Mouse (Mus musculus): ENCODE measurements around the gene Slc39a9. TPM values are rescaled to one million over a fixed set of nuclear protein-coding genes. Genes with fewer than 3 reads are reported as not detected.
A peak's percentile ranks its signal among the peaks of the same experiment; 100 is the strongest.

Gene Slc39a9
- total and polyA plus RNA-seq, 3 experiments: 19.0 to 55.5 (median 22.5) TPM

DNA sequence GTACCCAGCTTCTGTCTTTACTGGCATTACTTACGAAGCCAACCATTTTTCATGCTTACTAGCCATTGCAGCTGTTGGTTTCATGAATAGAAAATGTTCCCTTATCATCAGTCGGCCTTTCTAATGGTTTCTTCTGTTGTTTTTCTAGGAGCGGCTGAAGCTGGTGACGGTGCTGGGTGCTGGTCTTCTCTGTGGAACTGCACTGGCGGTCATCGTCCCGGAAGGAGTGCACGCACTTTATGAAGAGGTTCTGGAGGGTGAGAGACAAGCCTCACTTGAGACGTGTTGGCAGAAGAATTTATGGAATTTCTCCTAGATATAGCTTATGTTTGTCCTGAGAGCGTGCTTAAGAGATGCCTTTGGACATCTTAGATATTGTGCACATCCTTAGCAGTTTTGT lies 18.6 kb downstream of the Slc39a9 start:
- no peak for DNase-seq (ENCODE audit: low spot score)
- H3K27me3 ChIP-seq (ENCODE audit: insufficient read depth, low read length): no peaks in the 10 kb centered on the region
- ATAC-seq (ENCODE audit: extremely low read depth, insufficient number of reproducible peaks, low FRiP score, poor library complexity, severe bottlenecking): no peak
- H3K4me3 ChIP-seq (ENCODE audit: low read depth, low read length): no peak overlapping the region
- TF ChIP-seq GATA2 (IDR thresholded peaks at IDR 0.05; ENCODE audit: borderline replicate concordance, low read depth, low read length) (no peak), CTCF (IDR thresholded peaks at IDR 0.05; ENCODE audit: low read depth, low read length) (no peak), GATA1 (IDR thresholded peaks at IDR 0.05; ENCODE audit: borderline replicate concordance, low read length) (no peak), POLR2AphosphoS5 (IDR thresholded peaks at IDR 0.05; ENCODE audit: insufficient replicate concordance, low read depth, low read length) (no peak), TAL1 (conservative IDR thresholded peaks at IDR 0.05; ENCODE audit: low read depth, low read length) (no peak)
- H3K36me3 ChIP-seq (replicated peaks): peaks cover 68% of the 10 kb centered on the region
- no peaks in the 10 kb centered on the region for H3K9me3 ChIP-seq (replicated peaks)
- peaks cover 4% of the 10 kb centered on the region; the same call in 1 of the 2 replicates for H3K4me1 ChIP-seq (ENCODE audit: insufficient read depth, low read depth, low read length)

DNA sequence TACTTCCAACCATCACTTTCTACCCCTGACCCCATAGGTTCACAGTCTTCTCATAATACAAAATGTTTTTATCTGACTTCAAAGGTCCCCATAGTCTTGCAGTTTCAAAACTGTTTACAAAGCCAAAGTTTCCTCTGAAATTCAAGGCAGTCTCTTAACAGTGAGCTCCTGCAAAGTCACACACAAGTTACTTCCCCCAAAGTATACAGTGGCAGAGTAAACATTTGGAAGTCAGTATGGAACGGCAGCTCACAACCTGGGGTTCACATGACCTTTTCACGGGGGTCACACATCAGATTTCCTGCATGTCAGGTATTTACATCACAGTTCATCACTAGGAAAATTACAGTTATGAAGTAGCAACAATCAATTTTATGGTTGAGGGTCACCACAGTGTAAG lies 20.3 kb downstream of the Slc39a9 start:
- no peak overlapping the region for H3K4me3 ChIP-seq (ENCODE audit: low read depth, low read length)
- peaks cover 2% of the 10 kb centered on the region; the same call in 1 of the 2 replicates for H3K4me1 ChIP-seq (ENCODE audit: insufficient read depth, low read depth, low read length)
- TF ChIP-seq TAL1 (conservative IDR thresholded peaks at IDR 0.05; ENCODE audit: low read depth, low read length): no peak
- TF ChIP-seq CTCF (IDR thresholded peaks at IDR 0.05; ENCODE audit: low read depth, low read length): no peak
- TF ChIP-seq POLR2AphosphoS5 (IDR thresholded peaks at IDR 0.05; ENCODE audit: insufficient replicate concordance, low read depth, low read length): no peak
- TF ChIP-seq GATA2 (IDR thresholded peaks at IDR 0.05; ENCODE audit: borderline replicate concordance, low read depth, low read length): no peak
- no peak for TF ChIP-seq GATA1 (IDR thresholded peaks at IDR 0.05; ENCODE audit: borderline replicate concordance, low read length)
- no peaks in the 10 kb centered on the region for H3K27me3 ChIP-seq (ENCODE audit: insufficient read depth, low read length)
- no peak for DNase-seq (ENCODE audit: low spot score)
- ATAC-seq (ENCODE audit: extremely low read depth, insufficient number of reproducible peaks, low FRiP score, poor library complexity, severe bottlenecking): no peak
- no peaks in the 10 kb centered on the region for H3K9me3 ChIP-seq (replicated peaks)
- peaks cover 77% of the 10 kb centered on the region for H3K36me3 ChIP-seq (replicated peaks)

DNA sequence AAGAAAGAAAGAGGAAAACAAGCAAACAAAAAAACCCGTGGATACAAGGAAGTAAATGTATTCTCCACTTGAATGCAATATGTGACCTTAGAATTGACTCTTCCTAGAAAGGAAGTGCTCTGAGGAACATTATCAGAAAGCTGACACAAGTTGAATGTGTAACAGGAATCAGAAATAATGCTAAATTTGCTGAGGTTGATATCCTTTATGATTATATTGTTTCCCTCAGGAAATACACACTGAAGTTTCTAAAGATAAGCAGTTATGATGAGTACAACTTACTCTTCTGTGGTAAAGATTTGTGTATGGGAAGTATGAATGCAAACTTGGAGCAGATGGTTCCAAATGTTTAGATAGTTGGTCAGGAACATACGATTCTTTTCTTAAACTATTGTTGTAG lies 24.7 kb downstream of the Slc39a9 start:
- Histone ChIP-seq H3K27me3 (ENCODE audit: insufficient read depth, low read length) (no peaks in the 10 kb centered on the region), H3K9me3 (replicated peaks) (no peaks in the 10 kb centered on the region), H3K4me1 (ENCODE audit: insufficient read depth, low read depth, low read length) (peaks cover 2% of the 10 kb centered on the region; the same call in 1 of the 2 replicates), H3K4me3 (ENCODE audit: low read depth, low read length) (no peak overlapping the region), H3K36me3 (replicated peaks) (peaks cover 88% of the 10 kb centered on the region)
- TF ChIP-seq POLR2AphosphoS5 (IDR thresholded peaks at IDR 0.05; ENCODE audit: insufficient replicate concordance, low read depth, low read length) (no peak), GATA1 (IDR thresholded peaks at IDR 0.05; ENCODE audit: borderline replicate concordance, low read length) (no peak), TAL1 (conservative IDR thresholded peaks at IDR 0.05; ENCODE audit: low read depth, low read length) (no peak)
- ATAC-seq (ENCODE audit: extremely low read depth, insufficient number of reproducible peaks, low FRiP score, poor library complexity, severe bottlenecking): no peak
- DNase-seq (ENCODE audit: low spot score): no peak

DNA sequence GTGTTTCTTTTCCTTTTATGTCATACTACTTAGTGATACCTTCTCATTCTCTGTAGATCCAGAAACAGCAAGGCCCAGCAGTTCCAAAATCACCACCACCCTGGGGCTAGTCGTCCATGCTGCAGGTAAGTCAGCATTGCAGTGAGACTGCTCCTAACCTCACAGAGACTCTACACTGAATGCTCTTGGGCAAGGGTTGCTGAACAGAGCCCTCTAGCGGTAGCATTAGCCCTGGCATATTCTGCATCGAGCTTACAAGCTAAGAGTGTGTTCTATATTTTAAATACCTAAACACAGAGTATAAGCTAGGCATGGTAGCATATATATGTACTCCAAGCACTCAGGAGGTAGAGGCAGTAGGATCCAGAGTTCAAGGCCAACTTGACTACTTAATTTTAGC lies 29.5 kb downstream of the Slc39a9 start:
- no peak overlapping the region for H3K4me3 ChIP-seq (ENCODE audit: low read depth, low read length)
- H3K9me3 ChIP-seq (replicated peaks): no peaks in the 10 kb centered on the region
- no peaks in the 10 kb centered on the region for H3K27me3 ChIP-seq (ENCODE audit: insufficient read depth, low read length)
- ATAC-seq (ENCODE audit: extremely low read depth, insufficient number of reproducible peaks, low FRiP score, poor library complexity, severe bottlenecking): no peak; the same call in 1 of the 2 replicates
- peaks cover 85% of the 10 kb centered on the region for H3K36me3 ChIP-seq (replicated peaks)
- H3K4me1 ChIP-seq (ENCODE audit: insufficient read depth, low read depth, low read length): no peaks in the 10 kb centered on the region
- peak; percentile 45 for DNase-seq (ENCODE audit: low spot score)
- peak; percentile 92 for TF ChIP-seq CTCF (IDR thresholded peaks at IDR 0.05; ENCODE audit: low read depth, low read length)
- no peak for TF ChIP-seq POLR2AphosphoS5 (IDR thresholded peaks at IDR 0.05; ENCODE audit: insufficient replicate concordance, low read depth, low read length)
- TF ChIP-seq GATA2 (IDR thresholded peaks at IDR 0.05; ENCODE audit: borderline replicate concordance, low read depth, low read length): no peak
- no peak for TF ChIP-seq GATA1 (IDR thresholded peaks at IDR 0.05; ENCODE audit: borderline replicate concordance, low read length)
- no peak for TF ChIP-seq TAL1 (conservative IDR thresholded peaks at IDR 0.05; ENCODE audit: low read depth, low read length)

DNA sequence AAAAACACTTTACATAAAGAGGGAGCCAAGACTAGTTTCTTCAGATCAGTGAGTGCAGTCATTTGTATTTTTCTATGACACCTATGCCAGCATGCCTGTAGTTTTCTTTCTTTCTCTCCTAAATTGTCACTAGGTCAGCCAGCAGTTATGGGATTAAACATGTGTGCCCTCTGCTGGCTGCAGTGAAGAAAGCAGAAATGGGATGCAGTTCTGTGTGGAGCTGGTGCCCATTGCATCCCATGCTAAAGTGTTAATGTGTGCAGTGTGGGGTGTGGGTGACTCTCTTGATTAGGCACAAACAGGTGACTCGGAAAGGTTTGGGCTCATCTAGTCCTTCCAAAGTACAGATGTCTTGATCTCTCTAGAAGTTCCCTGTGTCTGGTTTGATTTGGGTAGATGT lies 37.7 kb downstream of the Slc39a9 start:
- H3K27me3 ChIP-seq (ENCODE audit: insufficient read depth, low read length): peaks cover under 1% of the 10 kb centered on the region; the same call in 1 of the 2 replicates
- no peak overlapping the region for H3K4me3 ChIP-seq (ENCODE audit: low read depth, low read length)
- H3K36me3 ChIP-seq (replicated peaks): peaks cover 56% of the 10 kb centered on the region
- ATAC-seq (ENCODE audit: extremely low read depth, insufficient number of reproducible peaks, low FRiP score, poor library complexity, severe bottlenecking) (no peak), DNase-seq (ENCODE audit: low spot score) (no peak)
- no peaks in the 10 kb centered on the region for H3K9me3 ChIP-seq (replicated peaks)
- H3K4me1 ChIP-seq (ENCODE audit: insufficient read depth, low read depth, low read length): no peaks in the 10 kb centered on the region
- TF ChIP-seq POLR2AphosphoS5 (IDR thresholded peaks at IDR 0.05; ENCODE audit: insufficient replicate concordance, low read depth, low read length) (no peak), CTCF (IDR thresholded peaks at IDR 0.05; ENCODE audit: low read depth, low read length) (peak; percentile 22; the same call in 1 of the 2 replicates)

DNA sequence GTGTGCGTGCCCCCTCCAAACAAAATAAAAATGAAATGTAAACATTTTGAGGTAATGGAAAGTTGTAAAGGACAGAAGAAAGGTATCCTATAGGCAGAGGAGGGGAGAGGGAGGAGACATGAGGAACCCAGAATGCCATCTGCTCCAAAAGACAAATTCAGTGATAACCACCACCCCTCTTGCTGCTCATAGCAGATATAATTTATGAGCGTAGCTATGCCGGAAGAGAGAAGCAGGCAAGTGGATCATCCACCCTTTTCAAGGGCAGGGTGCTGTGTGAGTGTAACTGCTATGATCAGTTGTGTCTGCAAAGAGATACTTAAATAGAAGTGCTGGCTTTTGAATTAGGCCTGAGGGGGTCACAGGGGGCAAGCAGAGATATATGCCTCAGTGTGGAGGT lies 39.9 kb downstream of the Slc39a9 start:
- DNase-seq (ENCODE audit: low spot score) (no peak), ATAC-seq (ENCODE audit: extremely low read depth, insufficient number of reproducible peaks, low FRiP score, poor library complexity, severe bottlenecking) (no peak)
- peaks cover 14% of the 10 kb centered on the region; the same call in 1 of the 2 replicates for H3K27me3 ChIP-seq (ENCODE audit: insufficient read depth, low read length)
- H3K4me3 ChIP-seq (ENCODE audit: low read depth, low read length): no peak overlapping the region
- no peaks in the 10 kb centered on the region for H3K4me1 ChIP-seq (ENCODE audit: insufficient read depth, low read depth, low read length)
- H3K36me3 ChIP-seq (replicated peaks): peaks cover 37% of the 10 kb centered on the region
- TF ChIP-seq TAL1 (conservative IDR thresholded peaks at IDR 0.05; ENCODE audit: low read depth, low read length) (no peak), CTCF (IDR thresholded peaks at IDR 0.05; ENCODE audit: low read depth, low read length) (no peak), POLR2AphosphoS5 (IDR thresholded peaks at IDR 0.05; ENCODE audit: insufficient replicate concordance, low read depth, low read length) (no peak), GATA1 (IDR thresholded peaks at IDR 0.05; ENCODE audit: borderline replicate concordance, low read length) (no peak), GATA2 (IDR thresholded peaks at IDR 0.05; ENCODE audit: borderline replicate concordance, low read depth, low read length) (no peak)
- H3K9me3 ChIP-seq (replicated peaks): no peaks in the 10 kb centered on the region

DNA sequence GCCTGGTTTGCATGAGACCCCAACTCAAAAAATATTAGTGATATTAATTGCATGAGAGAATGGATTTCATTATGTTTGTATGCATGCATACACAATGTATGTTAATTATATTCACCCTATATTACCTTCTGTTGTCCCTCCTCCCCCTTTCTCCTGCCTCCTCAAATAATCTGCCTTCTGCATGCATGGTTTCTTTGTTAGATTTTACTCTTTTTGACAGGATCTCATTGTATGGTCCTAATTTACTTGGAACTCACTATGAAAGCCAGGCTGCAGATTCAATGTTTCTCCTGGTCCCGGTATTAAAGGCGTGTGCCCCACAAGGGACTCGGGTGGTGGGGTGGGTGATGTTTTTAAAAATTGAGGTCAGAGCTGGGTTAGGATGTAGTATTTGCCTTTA lies 40.6 kb downstream of the Slc39a9 start:
- Histone ChIP-seq H3K4me1 (ENCODE audit: insufficient read depth, low read depth, low read length) (no peaks in the 10 kb centered on the region), H3K36me3 (replicated peaks) (peaks cover 31% of the 10 kb centered on the region), H3K27me3 (ENCODE audit: insufficient read depth, low read length) (peaks cover 14% of the 10 kb centered on the region; the same call in 1 of the 2 replicates), H3K4me3 (ENCODE audit: low read depth, low read length) (no peak overlapping the region), H3K9me3 (replicated peaks) (no peaks in the 10 kb centered on the region)
- TF ChIP-seq CTCF (IDR thresholded peaks at IDR 0.05; ENCODE audit: low read depth, low read length): no peak
- TF ChIP-seq GATA1 (IDR thresholded peaks at IDR 0.05; ENCODE audit: borderline replicate concordance, low read length): no peak
- no peak for TF ChIP-seq TAL1 (conservative IDR thresholded peaks at IDR 0.05; ENCODE audit: low read depth, low read length)
- TF ChIP-seq POLR2AphosphoS5 (IDR thresholded peaks at IDR 0.05; ENCODE audit: insufficient replicate concordance, low read depth, low read length): no peak
- no peak for TF ChIP-seq GATA2 (IDR thresholded peaks at IDR 0.05; ENCODE audit: borderline replicate concordance, low read depth, low read length)
- ATAC-seq (ENCODE audit: extremely low read depth, insufficient number of reproducible peaks, low FRiP score, poor library complexity, severe bottlenecking) (no peak), DNase-seq (ENCODE audit: low spot score) (no peak)
